Mouse (Mus musculus): Measurements from ENCODE around the gene Elavl4. TPM values are rescaled to one million over a fixed set of nuclear protein-coding genes. Genes with fewer than 3 reads are reported as not detected.

Elavl4 gene
- 0.36 and 0.76 TPM in 2 replicates for polyA plus RNA-seq (2016; fragmentation: Nextera tagmentation; extraction: Ambion mirVana)

GRCm38 (mm10) chr4:110351178-110352000 is at the start of gene Elavl4:
Gene Elavl4 (minus strand): TSS chr4:110351909.
- ATAC-seq: peak; percentile 79
- Histone ChIP-seq H3K36me3 (no peaks in the 10 kb centered on the region), H3K4me3 (peak within 1 kb of the TSS; percentile 57), H3K27ac (no peak within 1 kb of the TSS), H3K9me3 (replicated peaks) (no peaks in the 10 kb centered on the region), H3K9ac (peak within 1 kb of the TSS; percentile 37), H3K4me2 (peak within 1 kb of the TSS; percentile 72), H3K4me1 (no peaks in the 10 kb centered on the region), H3K27me3 (replicated peaks) (peaks cover 21% of the 10 kb centered on the region)
- under 1% methylated on average over 74 of the region's 75 CpGs for WGBS (ENCODE audit: insufficient replicate concordance)

- no peaks in the 10 kb centered on the region for H3K4me1 ChIP-seq
- peak within 1 kb of the TSS; percentile 61 for H3K4me2 ChIP-seq
- peak within 1 kb of the TSS; percentile 50 for H3K4me3 ChIP-seq
- ATAC-seq: peak; percentile 82
- no peaks in the 10 kb centered on the region for H3K27me3 ChIP-seq (replicated peaks)
- H3K36me3 ChIP-seq: no peaks in the 10 kb centered on the region
- no peak within 1 kb of the TSS for H3K27ac ChIP-seq
- 1% methylated on average over 27 of the region's 27 CpGs for WGBS (ENCODE audit: insufficient replicate concordance)
- H3K9ac ChIP-seq: no peak within 1 kb of the TSS
- no peaks in the 10 kb centered on the region for H3K9me3 ChIP-seq (replicated peaks)
Measured at GRCm38 (mm10) chr4:110397618-110398045, 45.9 kb upstream of the Elavl4 start, which contains the start of gene Agbl4. Gene Agbl4 (plus strand): TSS chr4:110397661.

- ATAC-seq: no peak
- H3K9ac ChIP-seq: no peak overlapping the region
- H3K27ac ChIP-seq: no peak overlapping the region
- no peak overlapping the region for H3K4me3 ChIP-seq
- whole genome bisulfite sequencing (ENCODE audit: insufficient replicate concordance): 66% methylated on average over 5 of the region's 5 CpGs
- no peaks in the 10 kb centered on the region for H3K27me3 ChIP-seq (replicated peaks)
- no peak overlapping the region for H3K4me2 ChIP-seq
- no peaks in the 10 kb centered on the region for H3K4me1 ChIP-seq
- H3K9me3 ChIP-seq (replicated peaks): no peaks in the 10 kb centered on the region
- no peaks in the 10 kb centered on the region for H3K36me3 ChIP-seq
Measured at GRCm38 (mm10) chr4:110396221-110396620, 44.5 kb upstream of the Elavl4 start.

- Histone ChIP-seq H3K36me3 (no peaks in the 10 kb centered on the region), H3K4me1 (no peaks in the 10 kb centered on the region), H3K4me2 (no peak overlapping the region), H3K27me3 (replicated peaks) (no peaks in the 10 kb centered on the region), H3K9me3 (replicated peaks) (no peaks in the 10 kb centered on the region), H3K27ac (no peak overlapping the region), H3K4me3 (no peak overlapping the region), H3K9ac (no peak overlapping the region)
- ATAC-seq: no peak
- 55% methylated on average over 2 of the region's 2 CpGs for WGBS (ENCODE audit: insufficient replicate concordance)
Measured at GRCm38 (mm10) chr4:110360568-110360967, 8.9 kb upstream of the Elavl4 start.

- no peak overlapping the region for H3K27ac ChIP-seq
- 0 out of 2 replicates have a peak, but pooled peaks have one; percentile 15 for ATAC-seq
- no peaks in the 10 kb centered on the region for H3K9me3 ChIP-seq (replicated peaks)
- H3K9ac ChIP-seq: no peak overlapping the region
- WGBS (ENCODE audit: insufficient replicate concordance): 16% methylated on average over 5 of the region's 5 CpGs
- H3K4me2 ChIP-seq: peak overlapping the region; percentile 72
- H3K27me3 ChIP-seq (replicated peaks): peaks cover 21% of the 10 kb centered on the region
- H3K36me3 ChIP-seq: no peaks in the 10 kb centered on the region
- H3K4me1 ChIP-seq: no peaks in the 10 kb centered on the region
- H3K4me3 ChIP-seq: peak overlapping the region; percentile 57
Measured at GRCm38 (mm10) chr4:110352001-110352369, 276 bp upstream of the Elavl4 start.

- Histone ChIP-seq H3K36me3 (no peaks in the 10 kb centered on the region), H3K9me3 (replicated peaks) (no peaks in the 10 kb centered on the region), H3K4me1 (no peaks in the 10 kb centered on the region), H3K4me3 (peak overlapping the region; percentile 57), H3K4me2 (peak overlapping the region; percentile 72), H3K9ac (no peak overlapping the region), H3K27ac (no peak overlapping the region), H3K27me3 (replicated peaks) (peaks cover 21% of the 10 kb centered on the region)
- WGBS (ENCODE audit: insufficient replicate concordance): 7% methylated on average over 6 of the region's 6 CpGs
- no peak for ATAC-seq
Measured at GRCm38 (mm10) chr4:110350856-110351177, 892 bp downstream of the Elavl4 start.

- no peak for ATAC-seq
- no peaks in the 10 kb centered on the region for H3K27me3 ChIP-seq (replicated peaks)
- no peak overlapping the region for H3K4me2 ChIP-seq
- no peaks in the 10 kb centered on the region for H3K36me3 ChIP-seq
- no peak overlapping the region for H3K27ac ChIP-seq
- no peak overlapping the region for H3K9ac ChIP-seq
- no peaks in the 10 kb centered on the region for H3K9me3 ChIP-seq (replicated peaks)
- H3K4me1 ChIP-seq: no peaks in the 10 kb centered on the region
- WGBS (ENCODE audit: insufficient replicate concordance): 52% methylated on average over 3 of the region's 3 CpGs
- no peak overlapping the region for H3K4me3 ChIP-seq
Measured at GRCm38 (mm10) chr4:110323912-110324311, 27.8 kb downstream of the Elavl4 start.

GRCm38 (mm10) chr4:110312126-110312525 is 39.6 kb downstream of the Elavl4 start:
- Histone ChIP-seq H3K27me3 (replicated peaks) (no peaks in the 10 kb centered on the region), H3K9ac (no peak overlapping the region), H3K27ac (no peak overlapping the region), H3K4me1 (no peaks in the 10 kb centered on the region), H3K9me3 (replicated peaks) (no peaks in the 10 kb centered on the region), H3K4me3 (no peak overlapping the region), H3K4me2 (no peak overlapping the region), H3K36me3 (no peaks in the 10 kb centered on the region)
- 32% methylated on average over 1 of the region's 1 CpGs for WGBS (ENCODE audit: insufficient replicate concordance)
- no peak for ATAC-seq

- WGBS (ENCODE audit: insufficient replicate concordance): 62% methylated on average over 5 of the region's 5 CpGs
Measured at GRCm38 (mm10) chr4:110306972-110307371, 44.7 kb downstream of the Elavl4 start.

GRCm38 (mm10) chr4:110306559-110306958 is 45.1 kb downstream of the Elavl4 start:
- no peaks in the 10 kb centered on the region for H3K36me3 ChIP-seq
- no peak for ATAC-seq
- no peaks in the 10 kb centered on the region for H3K27me3 ChIP-seq (replicated peaks)
- no peaks in the 10 kb centered on the region for H3K4me1 ChIP-seq
- H3K4me2 ChIP-seq: no peak overlapping the region
- H3K4me3 ChIP-seq: no peak overlapping the region
- 71% methylated on average over 11 of the region's 11 CpGs for WGBS (ENCODE audit: insufficient replicate concordance)
- no peak overlapping the region for H3K9ac ChIP-seq
- no peaks in the 10 kb centered on the region for H3K9me3 ChIP-seq (replicated peaks)
- H3K27ac ChIP-seq: no peak overlapping the region

More at GRCm38 (mm10) chr4:110306972-110307371, 44.7 kb downstream of the Elavl4 start:
- H3K4me1 ChIP-seq: no peaks in the 10 kb centered on the region
- no peaks in the 10 kb centered on the region for H3K27me3 ChIP-seq (replicated peaks)
- H3K36me3 ChIP-seq: no peaks in the 10 kb centered on the region
- H3K4me3 ChIP-seq: no peak overlapping the region
- no peak overlapping the region for H3K27ac ChIP-seq
- H3K9ac ChIP-seq: no peak overlapping the region
- no peak for ATAC-seq
- H3K4me2 ChIP-seq: no peak overlapping the region
- no peaks in the 10 kb centered on the region for H3K9me3 ChIP-seq (replicated peaks)

GRCm38 (mm10) chr4:110295793-110296192 is 55.9 kb downstream of the Elavl4 start:
- no peak overlapping the region for H3K27ac ChIP-seq
- no peak overlapping the region for H3K4me2 ChIP-seq
- ATAC-seq: no peak
- H3K4me3 ChIP-seq: no peak overlapping the region
- H3K9ac ChIP-seq: no peak overlapping the region
- no peaks in the 10 kb centered on the region for H3K9me3 ChIP-seq (replicated peaks)
- H3K27me3 ChIP-seq (replicated peaks): no peaks in the 10 kb centered on the region
- 59% methylated on average over 3 of the region's 3 CpGs for WGBS (ENCODE audit: insufficient replicate concordance)
- H3K36me3 ChIP-seq: no peaks in the 10 kb centered on the region
- no peaks in the 10 kb centered on the region for H3K4me1 ChIP-seq

GRCm38 (mm10) chr4:110293238-110293637 is 58.5 kb downstream of the Elavl4 start:
- WGBS (ENCODE audit: insufficient replicate concordance): 71% methylated on average over 5 of the region's 5 CpGs
- Histone ChIP-seq H3K36me3 (no peaks in the 10 kb centered on the region), H3K4me2 (no peak overlapping the region), H3K9me3 (replicated peaks) (no peaks in the 10 kb centered on the region), H3K4me3 (no peak overlapping the region), H3K9ac (no peak overlapping the region), H3K4me1 (no peaks in the 10 kb centered on the region), H3K27ac (no peak overlapping the region), H3K27me3 (replicated peaks) (no peaks in the 10 kb centered on the region)
- ATAC-seq: no peak
